Mouse (Mus musculus) embryonic facial prominence, embryonic 13.5 days (tissue): ENCODE results near the gene Gm49354. TPM values are rescaled to one million over a fixed set of nuclear protein-coding genes. Genes with fewer than 3 reads are reported as not detected.
"Not testable (repeated sequence)": the region's sequence is repeated elsewhere in the genome, so short reads cannot be mapped to it uniquely, and the experiment has no call there.

Source experiments
- ATAC-seq: fragments of 200-750 bp; cut with Nextera tagmentation; 2 replicates; pipeline ENCODE4 v1.8.0; 2017; ENCODE audit warnings: low read depth; ENCODE audit not compliant: insufficient number of reproducible peaks, insufficient read depth, low FRiP score, low TSS enrichment
- H3K27ac ChIP-seq: fragments of 300-500 bp; sonication (generic); 2 replicates; pipeline ENCODE4 v1.5.1; 2015; ENCODE audit warnings: moderate library complexity, mild to moderate bottlenecking, inconsistent platforms
- H3K27me3 ChIP-seq: fragments of 300-500 bp; sonication (generic); 2 replicates; pipeline ENCODE4 v1.6.1; 2015; ENCODE audit warnings: mild to moderate bottlenecking, inconsistent platforms
- H3K36me3 ChIP-seq: fragments of 300-500 bp; sonication (generic); 2 replicates; pipeline ENCODE4 v1.6.1; 2015; ENCODE audit warnings: mild to moderate bottlenecking, inconsistent platforms
- H3K4me1 ChIP-seq: fragments of 300-500 bp; sonication (generic); 2 replicates; pipeline ENCODE4 v1.6.1; 2015; ENCODE audit warnings: inconsistent platforms
- H3K4me2 ChIP-seq: fragments of 300-500 bp; sonication (generic); 2 replicates; pipeline ENCODE4 v1.6.1; 2015; ENCODE audit warnings: moderate library complexity, mild to moderate bottlenecking, inconsistent platforms
- H3K4me3 ChIP-seq: fragments of 300-500 bp; sonication (generic); 2 replicates; pipeline ENCODE4 v1.5.1; 2015; ENCODE audit warnings: mild to moderate bottlenecking, inconsistent platforms
- H3K9ac ChIP-seq: fragments of 300-500 bp; sonication (generic); 2 replicates; pipeline ENCODE4 v1.6.1; 2015; ENCODE audit warnings: mild to moderate bottlenecking, inconsistent platforms
- H3K9me3 ChIP-seq: fragments of 300-500 bp; sonication (generic); 2 replicates; pipeline ENCODE4 v1.6.1; 2016; ENCODE audit warnings: inconsistent platforms
- WGBS: fragments of 180-500 bp; shearing (Covaris S2); methylation state at CpG from one replicate; pipeline ENCODE4 v1.1.7; 2015; ENCODE audit warnings: mixed read lengths; 5-methylcytosine and 5-hydroxymethylcytosine counted together
- polyA plus RNA-seq: library from polyadenylated mRNA; unstranded; fragments of >200 nt; fragmentation: Nextera tagmentation; extraction: Ambion mirVana; gene quantifications from 2 replicates; pipeline ENCODE4 v1.2.1, GENCODE M21; 2015

The Gm49354 gene
- polyA plus RNA-seq, 1 experiment from 2014 or later = not detected

GRCm38 (mm10) chr13:59762791-59763190 lies 19.3 kb downstream of the Gm49354 start:
- WGBS = 91% methylated on average over 7 of the region's 7 CpGs
- no peak overlapping the region for H3K9ac ChIP-seq
- H3K9me3 ChIP-seq = no peaks in the 10 kb centered on the region
- H3K4me2 ChIP-seq = no peak overlapping the region
- peaks cover 26% of the 10 kb centered on the region for H3K4me1 ChIP-seq
- H3K27ac ChIP-seq = no peak overlapping the region
- no peaks in the 10 kb centered on the region for H3K27me3 ChIP-seq
- no peak overlapping the region for H3K4me3 ChIP-seq
- H3K36me3 ChIP-seq = peaks cover 54% of the 10 kb centered on the region
- ATAC-seq = no peak

- H3K4me1 ChIP-seq = peaks cover 8% of the 10 kb centered on the region; the same call in 1 of the 2 replicates
- no peak for ATAC-seq
- no peak overlapping the region for H3K4me3 ChIP-seq
- H3K27me3 ChIP-seq = no peaks in the 10 kb centered on the region
- no peaks in the 10 kb centered on the region for H3K9me3 ChIP-seq
- no peak overlapping the region for H3K27ac ChIP-seq
- no peak overlapping the region for H3K4me2 ChIP-seq
- no peak overlapping the region for H3K9ac ChIP-seq
- WGBS = 92% methylated on average over 7 of the region's 7 CpGs
- H3K36me3 ChIP-seq = peaks cover 68% of the 10 kb centered on the region
Observed at GRCm38 (mm10) chr13:59756906-59757305, 25.1 kb downstream of the Gm49354 start.

- H3K4me2 ChIP-seq = no peak overlapping the region
Observed at GRCm38 (mm10) chr13:59750310-59750709, 31.7 kb downstream of the Gm49354 start.

GRCm38 (mm10) chr13:59746711-59747110 lies 35.3 kb downstream of the Gm49354 start, which contains the start of gene 1700014D04Rik:
1700014D04Rik (minus strand) TSS chr13:59746752.
- 78% methylated on average over 9 of the region's 9 CpGs for WGBS

More at GRCm38 (mm10) chr13:59750310-59750709, 31.7 kb downstream of the Gm49354 start:
- Histone ChIP-seq H3K27me3 (no peaks in the 10 kb centered on the region), H3K27ac (no peak overlapping the region), H3K9me3 (no peaks in the 10 kb centered on the region), H3K4me1 (peaks cover 14% of the 10 kb centered on the region; the same call in 1 of the 2 replicates), H3K36me3 (peaks cover 16% of the 10 kb centered on the region), H3K9ac (no peak overlapping the region), H3K4me3 (no peak overlapping the region)
- WGBS = 43% methylated on average over 12 of the region's 12 CpGs
- no peak for ATAC-seq

GRCm38 (mm10) chr13:59746164-59746563 lies 35.9 kb downstream of the Gm49354 start:
- H3K4me2 ChIP-seq = no peak overlapping the region
- no peak overlapping the region for H3K9ac ChIP-seq
- H3K9me3 ChIP-seq = no peaks in the 10 kb centered on the region
- H3K36me3 ChIP-seq = no peaks in the 10 kb centered on the region
- no peak overlapping the region for H3K4me3 ChIP-seq
- WGBS = 75% methylated on average over 6 of the region's 6 CpGs
- peaks cover 13% of the 10 kb centered on the region; the same call in 1 of the 2 replicates for H3K4me1 ChIP-seq
- no peak overlapping the region for H3K27ac ChIP-seq
- ATAC-seq = no peak
- H3K27me3 ChIP-seq = no peaks in the 10 kb centered on the region

More at GRCm38 (mm10) chr13:59746711-59747110, 35.3 kb downstream of the Gm49354 start, which contains the start of gene 1700014D04Rik:
- H3K4me1 ChIP-seq = peaks cover 14% of the 10 kb centered on the region; the same call in 1 of the 2 replicates
- no peak within 1 kb of the TSS for H3K9ac ChIP-seq
- no peak within 1 kb of the TSS for H3K4me2 ChIP-seq
- H3K9me3 ChIP-seq = no peaks in the 10 kb centered on the region
- no peak within 1 kb of the TSS for H3K27ac ChIP-seq
- no peak within 1 kb of the TSS for H3K4me3 ChIP-seq
- H3K36me3 ChIP-seq = no peaks in the 10 kb centered on the region
- ATAC-seq = no peak
- no peaks in the 10 kb centered on the region for H3K27me3 ChIP-seq

- Histone ChIP-seq H3K9ac (no peak overlapping the region), H3K27ac (no peak overlapping the region), H3K36me3 (no peaks in the 10 kb centered on the region), H3K4me3 (no peak overlapping the region), H3K4me2 (no peak overlapping the region), H3K9me3 (no peaks in the 10 kb centered on the region), H3K4me1 (peaks cover 6% of the 10 kb centered on the region; the same call in 1 of the 2 replicates), H3K27me3 (no peaks in the 10 kb centered on the region)
- no peak for ATAC-seq
- WGBS = 81% methylated on average over 6 of the region's 6 CpGs
Observed at GRCm38 (mm10) chr13:59745462-59745861, 36.6 kb downstream of the Gm49354 start.

- H3K4me1 ChIP-seq = no peaks in the 10 kb centered on the region
- H3K9ac ChIP-seq = no peak overlapping the region
- no peaks in the 10 kb centered on the region for H3K27me3 ChIP-seq
- H3K36me3 ChIP-seq = no peaks in the 10 kb centered on the region
- H3K4me2 ChIP-seq = no peak overlapping the region
- H3K9me3 ChIP-seq = no peaks in the 10 kb centered on the region
- no peak overlapping the region for H3K4me3 ChIP-seq
- ATAC-seq = no peak
- no peak overlapping the region for H3K27ac ChIP-seq
- WGBS = 76% methylated on average over 10 of the region's 10 CpGs
Observed at GRCm38 (mm10) chr13:59741697-59742096, 40.3 kb downstream of the Gm49354 start.

GRCm38 (mm10) chr13:59741096-59741495 lies 40.9 kb downstream of the Gm49354 start:
- no peak overlapping the region for H3K4me3 ChIP-seq
- no peak overlapping the region for H3K4me2 ChIP-seq
- H3K9ac ChIP-seq = no peak overlapping the region
- ATAC-seq = no peak
- H3K27me3 ChIP-seq = no peaks in the 10 kb centered on the region
- no peaks in the 10 kb centered on the region for H3K9me3 ChIP-seq
- no peaks in the 10 kb centered on the region for H3K4me1 ChIP-seq
- H3K36me3 ChIP-seq = no peaks in the 10 kb centered on the region
- H3K27ac ChIP-seq = no peak overlapping the region
- WGBS = 89% methylated on average over 11 of the region's 11 CpGs

GRCm38 (mm10) chr13:59739397-59739796 lies 42.6 kb downstream of the Gm49354 start:
- ATAC-seq = no peak
- Histone ChIP-seq H3K4me3 (no peak overlapping the region), H3K27ac (no peak overlapping the region), H3K4me2 (no peak overlapping the region), H3K9ac (no peak overlapping the region), H3K36me3 (no peaks in the 10 kb centered on the region), H3K9me3 (no peaks in the 10 kb centered on the region), H3K27me3 (no peaks in the 10 kb centered on the region), H3K4me1 (peaks cover 4% of the 10 kb centered on the region; the same call in 1 of the 2 replicates)
- 96% methylated on average over 4 of the region's 4 CpGs for WGBS

- no peaks in the 10 kb centered on the region for H3K36me3 ChIP-seq
- H3K9ac ChIP-seq = no peak overlapping the region
- no peaks in the 10 kb centered on the region for H3K27me3 ChIP-seq
- H3K27ac ChIP-seq = no peak overlapping the region
- WGBS = 82% methylated on average over 2 of the region's 2 CpGs
- no peak overlapping the region for H3K4me2 ChIP-seq
- ATAC-seq = no peak
- peaks cover 4% of the 10 kb centered on the region; the same call in 1 of the 2 replicates for H3K4me1 ChIP-seq
- no peak overlapping the region for H3K4me3 ChIP-seq
- no peaks in the 10 kb centered on the region for H3K9me3 ChIP-seq
Observed at GRCm38 (mm10) chr13:59738455-59738854, 43.6 kb downstream of the Gm49354 start.

GRCm38 (mm10) chr13:59735190-59735589 lies 46.9 kb downstream of the Gm49354 start:
- H3K27me3 ChIP-seq = no peaks in the 10 kb centered on the region
- no peaks in the 10 kb centered on the region for H3K9me3 ChIP-seq
- no peak overlapping the region for H3K9ac ChIP-seq
- H3K4me1 ChIP-seq = peaks cover 4% of the 10 kb centered on the region; the same call in 1 of the 2 replicates
- H3K27ac ChIP-seq = no peak overlapping the region
- 24% methylated on average over 3 of the region's 3 CpGs for WGBS
- peak; percentile 49; the same call in 1 of the 2 replicates for ATAC-seq
- H3K36me3 ChIP-seq = no peaks in the 10 kb centered on the region
- H3K4me2 ChIP-seq = no peak overlapping the region
- H3K4me3 ChIP-seq = no peak overlapping the region

- not testable (repeated sequence) for H3K4me2 ChIP-seq, H3K27ac ChIP-seq, H3K27me3 ChIP-seq, H3K9me3 ChIP-seq, H3K36me3 ChIP-seq, H3K4me3 ChIP-seq, ATAC-seq, H3K9ac ChIP-seq, H3K4me1 ChIP-seq
- WGBS = 28% methylated on average over 6 of the region's 6 CpGs
Observed at GRCm38 (mm10) chr13:59734347-59734746, 47.7 kb downstream of the Gm49354 start.
